Mouse (Mus musculus): ENCODE data around the gene Pknox2. TPM values are rescaled to one million over a fixed set of nuclear protein-coding genes. Genes with fewer than 3 reads are reported as not detected.

Gene Pknox2
- polyA plus RNA-seq, 1 experiment from 2014 or later: 34.3 TPM

DNA sequence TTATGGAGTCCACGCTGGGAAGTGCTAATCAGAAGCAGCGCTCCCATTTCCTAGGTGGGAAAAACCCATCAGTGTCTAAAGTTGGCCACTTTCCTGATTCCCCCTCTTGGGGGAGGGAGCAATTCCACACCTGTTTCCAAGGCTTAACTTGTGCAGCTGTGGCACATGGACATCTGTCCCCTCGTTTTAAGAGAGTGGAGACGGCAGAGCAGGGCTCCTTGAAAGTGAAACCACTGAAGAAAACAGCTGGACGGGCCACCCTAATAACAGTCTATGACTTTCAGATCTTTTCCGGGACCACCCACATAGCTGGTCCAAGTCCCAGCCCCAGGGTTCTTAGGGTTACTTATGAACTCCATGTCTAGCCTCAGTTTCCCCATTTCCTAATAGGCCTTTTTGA, 94.2 kb downstream of the Pknox2 start:
- H3K4me2 ChIP-seq (ENCODE audit: low read length): no peak overlapping the region
- H3K9ac ChIP-seq (ENCODE audit: low read depth, low read length): no peak overlapping the region
- H3K27ac ChIP-seq (ENCODE audit: low read length): no peak overlapping the region
- ATAC-seq: no peak
- H3K36me3 ChIP-seq (ENCODE audit: control insufficient read depth, insufficient read depth, low read length): no peaks in the 10 kb centered on the region
- 48% methylated on average over 6 of the region's 6 CpGs for WGBS
- H3K4me3 ChIP-seq (ENCODE audit: low read depth, low read length): no peak overlapping the region
- no peaks in the 10 kb centered on the region for H3K27me3 ChIP-seq (ENCODE audit: control insufficient read depth, insufficient read depth, low read depth, low read length)
- peaks cover 27% of the 10 kb centered on the region for H3K4me1 ChIP-seq (ENCODE audit: control insufficient read depth, insufficient read depth, low read length)
- H3K9me3 ChIP-seq (replicated peaks; ENCODE audit: control insufficient read depth, low read length, poor library complexity, severe bottlenecking): no peaks in the 10 kb centered on the region

DNA sequence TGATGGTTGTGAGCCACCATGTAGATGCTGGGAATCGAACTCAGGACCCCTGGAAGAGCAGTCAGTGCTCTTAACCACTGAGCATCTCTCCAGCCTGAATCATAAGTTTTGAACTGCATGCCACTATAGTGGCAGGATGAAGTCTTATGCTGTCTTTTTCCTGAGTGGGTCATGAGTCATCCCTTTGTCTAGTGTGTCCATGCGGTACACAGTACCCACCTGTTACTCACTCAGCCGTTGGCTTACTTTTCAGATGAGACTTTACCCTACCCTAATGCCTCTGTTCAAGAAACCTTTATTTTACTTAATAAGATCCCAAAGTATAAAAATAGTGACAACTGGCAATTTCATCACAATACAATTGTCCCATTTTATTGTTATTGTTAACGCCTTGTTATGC, 95.5 kb downstream of the Pknox2 start:
- peaks cover 22% of the 10 kb centered on the region for H3K4me1 ChIP-seq (ENCODE audit: control insufficient read depth, insufficient read depth, low read length)
- 94% methylated on average over 4 of the region's 4 CpGs for WGBS
- no peaks in the 10 kb centered on the region for H3K36me3 ChIP-seq (ENCODE audit: control insufficient read depth, insufficient read depth, low read length)
- H3K4me3 ChIP-seq (ENCODE audit: low read depth, low read length): no peak overlapping the region
- H3K9me3 ChIP-seq (replicated peaks; ENCODE audit: control insufficient read depth, low read length, poor library complexity, severe bottlenecking): no peaks in the 10 kb centered on the region
- no peak overlapping the region for H3K9ac ChIP-seq (ENCODE audit: low read depth, low read length)
- H3K4me2 ChIP-seq (ENCODE audit: low read length): no peak overlapping the region
- H3K27me3 ChIP-seq (ENCODE audit: control insufficient read depth, insufficient read depth, low read depth, low read length): no peaks in the 10 kb centered on the region
- H3K27ac ChIP-seq (ENCODE audit: low read length): no peak overlapping the region
- ATAC-seq: no peak

DNA sequence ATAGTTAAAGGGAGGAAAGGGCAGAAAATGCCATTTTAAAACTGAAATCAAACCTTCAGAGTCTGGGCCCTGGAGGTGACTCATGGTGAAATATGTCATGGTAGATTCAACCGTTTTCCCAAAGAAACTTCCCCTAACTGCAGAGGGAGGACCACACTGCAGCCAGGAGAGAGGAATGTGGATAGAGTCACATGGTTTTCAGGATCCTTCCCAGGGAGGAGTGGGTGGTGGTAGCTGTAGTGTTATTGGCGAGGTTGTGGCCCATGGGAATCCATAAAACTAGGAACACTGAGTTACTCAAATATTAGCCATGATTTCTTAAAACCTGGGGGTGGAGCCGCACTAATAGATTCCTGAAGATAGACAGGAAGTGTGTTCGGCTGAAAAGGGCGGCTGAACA, 99.7 kb downstream of the Pknox2 start:
- 82% methylated on average over 5 of the region's 5 CpGs for WGBS
- no peaks in the 10 kb centered on the region for H3K36me3 ChIP-seq (ENCODE audit: control insufficient read depth, insufficient read depth, low read length)
- H3K4me1 ChIP-seq (ENCODE audit: control insufficient read depth, insufficient read depth, low read length): 0 out of 2 replicates have a peak, but pooled peaks cover 4% of the 10 kb centered on the region

GRCm38 (mm10) chr9:37045875-37046274, 101.3 kb downstream of the Pknox2 start:
- no peaks in the 10 kb centered on the region for H3K36me3 ChIP-seq (ENCODE audit: control insufficient read depth, insufficient read depth, low read length)
- 72% methylated on average over 1 of the region's 1 CpGs for WGBS
- no peaks in the 10 kb centered on the region for H3K9me3 ChIP-seq (replicated peaks; ENCODE audit: control insufficient read depth, low read length, poor library complexity, severe bottlenecking)
- no peak overlapping the region for H3K9ac ChIP-seq (ENCODE audit: low read depth, low read length)
- H3K4me3 ChIP-seq (ENCODE audit: low read depth, low read length): no peak overlapping the region
- no peak overlapping the region for H3K27ac ChIP-seq (ENCODE audit: low read length)
- no peak overlapping the region for H3K4me2 ChIP-seq (ENCODE audit: low read length)
- no peaks in the 10 kb centered on the region for H3K27me3 ChIP-seq (ENCODE audit: control insufficient read depth, insufficient read depth, low read depth, low read length)
- 0 out of 2 replicates have a peak, but pooled peaks cover 4% of the 10 kb centered on the region for H3K4me1 ChIP-seq (ENCODE audit: control insufficient read depth, insufficient read depth, low read length)
- no peak for ATAC-seq

More for the DNA sequence above, 99.7 kb downstream of the Pknox2 start:
- Histone ChIP-seq H3K9me3 (replicated peaks; ENCODE audit: control insufficient read depth, low read length, poor library complexity, severe bottlenecking) (no peaks in the 10 kb centered on the region), H3K4me3 (ENCODE audit: low read depth, low read length) (no peak overlapping the region), H3K27me3 (ENCODE audit: control insufficient read depth, insufficient read depth, low read depth, low read length) (no peaks in the 10 kb centered on the region), H3K27ac (ENCODE audit: low read length) (no peak overlapping the region), H3K4me2 (ENCODE audit: low read length) (no peak overlapping the region), H3K9ac (ENCODE audit: low read depth, low read length) (no peak overlapping the region)
- ATAC-seq: no peak

GRCm38 (mm10) chr9:37044165-37044564, 103.0 kb downstream of the Pknox2 start:
- no peak overlapping the region for H3K9ac ChIP-seq (ENCODE audit: low read depth, low read length)
- H3K9me3 ChIP-seq (replicated peaks; ENCODE audit: control insufficient read depth, low read length, poor library complexity, severe bottlenecking): no peaks in the 10 kb centered on the region
- no peak overlapping the region for H3K4me3 ChIP-seq (ENCODE audit: low read depth, low read length)
- no peaks in the 10 kb centered on the region for H3K36me3 ChIP-seq (ENCODE audit: control insufficient read depth, insufficient read depth, low read length)
- H3K27ac ChIP-seq (ENCODE audit: low read length): no peak overlapping the region
- H3K4me1 ChIP-seq (ENCODE audit: control insufficient read depth, insufficient read depth, low read length): peaks cover 9% of the 10 kb centered on the region
- no peaks in the 10 kb centered on the region for H3K27me3 ChIP-seq (ENCODE audit: control insufficient read depth, insufficient read depth, low read depth, low read length)
- ATAC-seq: no peak
- H3K4me2 ChIP-seq (ENCODE audit: low read length): no peak overlapping the region
- 81% methylated on average over 1 of the region's 1 CpGs for WGBS

GRCm38 (mm10) chr9:37038859-37039258, 108.3 kb downstream of the Pknox2 start:
- Histone ChIP-seq H3K4me2 (ENCODE audit: low read length) (no peak overlapping the region), H3K9ac (ENCODE audit: low read depth, low read length) (no peak overlapping the region), H3K27me3 (ENCODE audit: control insufficient read depth, insufficient read depth, low read depth, low read length) (no peaks in the 10 kb centered on the region), H3K36me3 (ENCODE audit: control insufficient read depth, insufficient read depth, low read length) (no peaks in the 10 kb centered on the region), H3K4me1 (ENCODE audit: control insufficient read depth, insufficient read depth, low read length) (peaks cover 17% of the 10 kb centered on the region), H3K9me3 (replicated peaks; ENCODE audit: control insufficient read depth, low read length, poor library complexity, severe bottlenecking) (no peaks in the 10 kb centered on the region), H3K27ac (ENCODE audit: low read length) (peak overlapping the region; percentile 40), H3K4me3 (ENCODE audit: low read depth, low read length) (no peak overlapping the region)
- WGBS: 46% methylated on average over 3 of the region's 3 CpGs
- ATAC-seq: no peak

DNA sequence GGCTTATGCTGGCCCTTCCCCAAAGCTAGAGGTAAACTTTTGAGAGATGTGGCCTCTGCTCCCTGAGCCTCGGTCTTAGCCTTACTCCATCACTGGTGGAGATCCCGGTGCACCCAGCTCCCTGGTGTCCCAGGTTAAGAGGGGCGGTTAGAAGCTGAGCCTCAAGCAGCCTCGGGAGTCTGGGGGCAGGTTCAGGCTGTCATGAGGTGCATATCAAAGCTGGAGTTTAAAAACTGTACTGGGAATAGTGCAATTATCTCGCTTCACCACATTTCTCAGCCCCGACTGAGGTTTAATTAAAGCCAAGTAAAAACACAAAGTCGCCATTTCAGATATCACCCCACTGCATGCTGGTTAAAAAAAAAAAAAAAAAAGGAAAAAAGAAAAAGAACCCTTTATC, 108.8 kb downstream of the Pknox2 start:
- WGBS: 32% methylated on average over 7 of the region's 7 CpGs
- no peak overlapping the region for H3K9ac ChIP-seq (ENCODE audit: low read depth, low read length)
- no peak overlapping the region for H3K4me2 ChIP-seq (ENCODE audit: low read length)
- ATAC-seq: no peak
- H3K27ac ChIP-seq (ENCODE audit: low read length): peak overlapping the region; percentile 67
- H3K36me3 ChIP-seq (ENCODE audit: control insufficient read depth, insufficient read depth, low read length): no peaks in the 10 kb centered on the region
- no peaks in the 10 kb centered on the region for H3K27me3 ChIP-seq (ENCODE audit: control insufficient read depth, insufficient read depth, low read depth, low read length)
- H3K4me1 ChIP-seq (ENCODE audit: control insufficient read depth, insufficient read depth, low read length): peaks cover 16% of the 10 kb centered on the region
- no peaks in the 10 kb centered on the region for H3K9me3 ChIP-seq (replicated peaks; ENCODE audit: control insufficient read depth, low read length, poor library complexity, severe bottlenecking)
- H3K4me3 ChIP-seq (ENCODE audit: low read depth, low read length): no peak overlapping the region

DNA sequence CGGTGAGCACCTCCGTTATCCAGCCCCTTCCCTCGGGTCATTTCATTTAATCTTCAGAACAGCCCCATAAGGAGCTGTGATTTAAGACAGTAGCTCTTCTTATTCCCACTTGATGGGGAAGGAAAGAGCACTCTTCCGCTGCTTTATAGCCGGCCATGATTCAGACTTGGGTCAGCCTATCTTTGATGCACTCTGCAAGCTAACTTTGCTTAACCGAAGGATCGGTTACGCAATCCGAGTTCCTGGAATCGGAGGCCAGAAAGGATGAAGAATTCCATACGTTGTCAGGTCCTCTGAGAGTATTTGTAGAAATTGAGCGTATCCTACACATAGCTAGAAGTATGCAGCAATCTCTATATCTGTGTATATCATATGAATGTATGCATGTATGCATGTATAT, 109.8 kb downstream of the Pknox2 start:
- no peak overlapping the region for H3K4me3 ChIP-seq (ENCODE audit: low read depth, low read length)
- H3K27ac ChIP-seq (ENCODE audit: low read length): 0 out of 2 replicates have a peak overlapping the region, but pooled peaks have one; percentile 67
- 80% methylated on average over 12 of the region's 12 CpGs for WGBS
- H3K9me3 ChIP-seq (replicated peaks; ENCODE audit: control insufficient read depth, low read length, poor library complexity, severe bottlenecking): no peaks in the 10 kb centered on the region
- H3K36me3 ChIP-seq (ENCODE audit: control insufficient read depth, insufficient read depth, low read length): no peaks in the 10 kb centered on the region
- no peaks in the 10 kb centered on the region for H3K27me3 ChIP-seq (ENCODE audit: control insufficient read depth, insufficient read depth, low read depth, low read length)
- H3K4me1 ChIP-seq (ENCODE audit: control insufficient read depth, insufficient read depth, low read length): peaks cover 15% of the 10 kb centered on the region
- ATAC-seq: no peak
- H3K4me2 ChIP-seq (ENCODE audit: low read length): no peak overlapping the region
- H3K9ac ChIP-seq (ENCODE audit: low read depth, low read length): no peak overlapping the region

GRCm38 (mm10) chr9:37035248-37035647, 112.0 kb downstream of the Pknox2 start:
- H3K27ac ChIP-seq (ENCODE audit: low read length): no peak overlapping the region
- no peaks in the 10 kb centered on the region for H3K27me3 ChIP-seq (ENCODE audit: control insufficient read depth, insufficient read depth, low read depth, low read length)
- H3K4me2 ChIP-seq (ENCODE audit: low read length): no peak overlapping the region
- H3K4me3 ChIP-seq (ENCODE audit: low read depth, low read length): no peak overlapping the region
- no peaks in the 10 kb centered on the region for H3K9me3 ChIP-seq (replicated peaks; ENCODE audit: control insufficient read depth, low read length, poor library complexity, severe bottlenecking)
- H3K4me1 ChIP-seq (ENCODE audit: control insufficient read depth, insufficient read depth, low read length): peaks cover 20% of the 10 kb centered on the region
- H3K9ac ChIP-seq (ENCODE audit: low read depth, low read length): no peak overlapping the region
- no peaks in the 10 kb centered on the region for H3K36me3 ChIP-seq (ENCODE audit: control insufficient read depth, insufficient read depth, low read length)
- 97% methylated on average over 3 of the region's 3 CpGs for WGBS
- ATAC-seq: no peak

Measured in midbrain, embryonic 16.5 days (tissue).